Mouse (Mus musculus): ENCODE measurements around the gene Atp6v1c2. TPM values are rescaled to one million over a fixed set of nuclear protein-coding genes. Genes with fewer than 3 reads are reported as not detected.

The Atp6v1c2 gene
- polyA plus RNA-seq (2015; fragmentation: Nextera tagmentation; extraction: Ambion mirVana) = 0.09 TPM in 1 of 2 replicates, not detected in the other

DNA sequence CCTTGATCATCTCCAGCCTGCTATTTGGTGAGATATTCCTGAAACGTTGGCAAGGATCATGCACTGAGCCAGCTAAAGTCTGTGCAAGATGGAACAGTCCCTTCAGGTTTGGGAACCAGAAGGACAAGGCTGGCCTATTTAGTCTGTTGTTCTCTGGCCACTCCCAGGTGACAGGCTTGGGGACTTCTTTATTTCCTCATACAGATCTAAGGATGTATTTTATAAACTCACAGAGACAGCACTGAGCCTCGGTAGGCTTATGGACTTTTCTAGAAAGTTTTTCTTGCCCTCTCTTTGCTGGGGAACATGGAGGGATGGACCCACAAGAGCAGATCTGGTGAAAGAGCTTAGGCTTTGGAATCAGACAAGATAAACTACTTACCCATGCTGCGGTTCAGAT, at the start of gene Atp6v1c2:
Gene Atp6v1c2 (minus strand): TSS at position 101 of the 400 bp plus-strand sequence.
- H3K27ac ChIP-seq (replicated peaks) = no peak within 1 kb of the TSS
- no peak within 1 kb of the TSS for H3K9ac ChIP-seq
- no peak within 1 kb of the TSS for H3K4me2 ChIP-seq
- 63% methylated on average over 3 of the region's 3 CpGs for WGBS (ENCODE audit: insufficient replicate concordance)
- H3K27me3 ChIP-seq = peaks cover 27% of the 10 kb centered on the region
- H3K4me3 ChIP-seq (replicated peaks) = no peak within 1 kb of the TSS
- no peak for ATAC-seq (ENCODE audit: insufficient read depth)
- no peaks in the 10 kb centered on the region for H3K36me3 ChIP-seq (replicated peaks)
- peaks cover 4% of the 10 kb centered on the region; the same call in 1 of the 2 replicates for H3K4me1 ChIP-seq (replicated peaks)
- H3K9me3 ChIP-seq (replicated peaks) = no peaks in the 10 kb centered on the region

DNA sequence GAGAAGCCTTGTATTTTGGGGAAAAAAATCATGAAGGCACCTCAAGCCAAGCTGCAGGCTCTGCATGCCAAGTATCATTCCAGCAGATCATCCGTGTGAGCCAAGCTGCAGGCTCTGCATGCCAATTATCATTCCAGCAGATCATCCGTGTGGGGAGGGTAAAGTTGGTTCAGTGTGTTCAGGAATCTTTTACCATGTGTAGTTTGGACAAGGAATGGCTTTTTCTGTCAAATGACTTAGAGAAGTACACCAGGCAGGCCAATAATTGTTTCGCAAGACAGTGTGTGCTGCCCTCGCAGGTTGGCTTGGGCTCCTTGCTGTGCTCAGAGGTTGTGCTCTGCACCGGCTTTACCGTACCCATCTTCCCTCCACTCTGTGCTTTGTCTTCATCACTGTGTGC, 47.4 kb upstream of the Atp6v1c2 start:
- no peaks in the 10 kb centered on the region for H3K9me3 ChIP-seq (replicated peaks)
- H3K27ac ChIP-seq (replicated peaks) = no peak overlapping the region
- H3K4me2 ChIP-seq = no peak overlapping the region
- ATAC-seq (ENCODE audit: insufficient read depth) = no peak
- 80% methylated on average over 6 of the region's 6 CpGs for WGBS (ENCODE audit: insufficient replicate concordance)
- H3K4me1 ChIP-seq (replicated peaks) = no peaks in the 10 kb centered on the region
- peaks cover 70% of the 10 kb centered on the region for H3K36me3 ChIP-seq (replicated peaks)
- H3K4me3 ChIP-seq (replicated peaks) = no peak overlapping the region
- H3K27me3 ChIP-seq = no peaks in the 10 kb centered on the region
- H3K9ac ChIP-seq = no peak overlapping the region

DNA sequence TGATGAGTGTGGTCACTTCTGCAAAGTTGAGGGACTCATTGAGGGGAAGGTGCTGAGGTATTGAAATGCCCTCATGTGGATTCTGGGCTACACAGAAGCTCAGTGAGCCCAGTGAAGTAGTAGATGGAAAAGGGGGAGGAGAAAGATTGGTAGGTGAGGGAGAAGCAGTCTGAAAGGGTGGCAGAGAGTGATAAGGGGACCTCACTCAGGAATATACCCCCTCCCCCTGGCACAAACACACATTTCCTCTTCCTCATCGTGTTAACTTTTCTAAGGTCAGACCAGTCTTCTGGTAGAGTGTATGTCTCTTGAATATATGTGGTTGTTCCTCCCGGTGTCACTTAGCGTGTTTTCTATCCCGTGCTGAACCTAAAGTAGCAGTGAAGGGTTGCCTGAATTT, 46.1 kb upstream of the Atp6v1c2 start:
- Histone ChIP-seq H3K4me3 (replicated peaks) (no peak overlapping the region), H3K27me3 (no peaks in the 10 kb centered on the region), H3K9ac (no peak overlapping the region), H3K27ac (replicated peaks) (no peak overlapping the region), H3K4me2 (no peak overlapping the region), H3K4me1 (replicated peaks) (no peaks in the 10 kb centered on the region), H3K36me3 (replicated peaks) (peaks cover 67% of the 10 kb centered on the region), H3K9me3 (replicated peaks) (no peaks in the 10 kb centered on the region)
- WGBS (ENCODE audit: insufficient replicate concordance) = 72% methylated on average over 4 of the region's 4 CpGs
- ATAC-seq (ENCODE audit: insufficient read depth) = no peak

DNA sequence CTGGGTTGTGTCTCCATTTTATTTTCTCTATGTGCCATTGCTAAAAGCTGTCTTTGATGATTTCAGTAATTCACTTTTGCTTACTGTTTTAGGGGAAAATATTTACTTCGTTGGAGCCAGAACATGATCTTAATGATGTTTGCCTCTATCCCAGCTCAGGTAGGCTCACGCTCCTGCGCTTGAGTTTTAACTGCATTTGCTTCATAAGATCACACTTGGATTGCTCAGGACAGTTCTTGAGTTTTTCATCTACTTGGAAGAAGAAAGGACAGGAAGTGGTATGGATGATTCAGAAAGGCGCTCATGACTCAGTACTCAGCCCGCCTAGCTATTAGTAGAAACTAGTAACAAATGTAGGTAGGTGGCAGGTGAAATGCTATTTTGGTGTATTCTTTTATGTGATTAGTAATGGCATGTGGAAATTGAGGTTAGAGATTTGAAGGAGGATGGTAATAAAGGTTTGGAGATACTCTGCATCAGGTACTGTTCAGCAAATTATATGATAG, 44.4 kb upstream of the Atp6v1c2 start:
- H3K27ac ChIP-seq (replicated peaks) = no peak overlapping the region
- no peaks in the 10 kb centered on the region for H3K4me1 ChIP-seq (replicated peaks)
- H3K9me3 ChIP-seq (replicated peaks) = no peaks in the 10 kb centered on the region
- 81% methylated on average over 5 of the region's 5 CpGs for WGBS (ENCODE audit: insufficient replicate concordance)
- H3K36me3 ChIP-seq (replicated peaks) = peaks cover 66% of the 10 kb centered on the region
- H3K9ac ChIP-seq = no peak overlapping the region
- H3K4me3 ChIP-seq (replicated peaks) = no peak overlapping the region
- H3K4me2 ChIP-seq = no peak overlapping the region
- no peaks in the 10 kb centered on the region for H3K27me3 ChIP-seq
- no peak for ATAC-seq (ENCODE audit: insufficient read depth)

DNA sequence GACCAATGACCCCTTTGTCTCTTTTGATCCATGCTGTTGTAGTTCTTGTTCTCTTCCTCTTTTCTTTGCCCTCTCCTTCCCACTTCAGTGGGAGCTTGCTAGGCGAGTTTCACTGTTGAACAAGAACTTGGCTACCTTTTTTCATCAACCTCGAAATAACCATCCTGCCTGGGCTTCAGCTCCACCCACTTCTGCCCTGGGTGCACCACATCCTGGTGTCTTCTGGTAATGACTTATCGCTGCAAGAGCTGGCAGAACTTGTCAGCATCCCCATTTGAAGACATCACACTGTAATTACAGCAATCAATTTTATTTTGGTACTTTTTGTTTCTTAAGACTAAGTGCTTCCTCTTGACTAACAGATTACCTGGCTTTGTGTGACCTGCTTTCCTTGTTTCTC, 43.5 kb upstream of the Atp6v1c2 start:
- 52% methylated on average over 3 of the region's 3 CpGs for WGBS (ENCODE audit: insufficient replicate concordance)
- Histone ChIP-seq H3K4me1 (replicated peaks) (no peaks in the 10 kb centered on the region), H3K4me2 (no peak overlapping the region), H3K27ac (replicated peaks) (no peak overlapping the region), H3K4me3 (replicated peaks) (no peak overlapping the region), H3K9ac (no peak overlapping the region), H3K9me3 (replicated peaks) (no peaks in the 10 kb centered on the region), H3K27me3 (no peaks in the 10 kb centered on the region), H3K36me3 (replicated peaks) (peaks cover 71% of the 10 kb centered on the region)
- ATAC-seq (ENCODE audit: insufficient read depth) = no peak

DNA sequence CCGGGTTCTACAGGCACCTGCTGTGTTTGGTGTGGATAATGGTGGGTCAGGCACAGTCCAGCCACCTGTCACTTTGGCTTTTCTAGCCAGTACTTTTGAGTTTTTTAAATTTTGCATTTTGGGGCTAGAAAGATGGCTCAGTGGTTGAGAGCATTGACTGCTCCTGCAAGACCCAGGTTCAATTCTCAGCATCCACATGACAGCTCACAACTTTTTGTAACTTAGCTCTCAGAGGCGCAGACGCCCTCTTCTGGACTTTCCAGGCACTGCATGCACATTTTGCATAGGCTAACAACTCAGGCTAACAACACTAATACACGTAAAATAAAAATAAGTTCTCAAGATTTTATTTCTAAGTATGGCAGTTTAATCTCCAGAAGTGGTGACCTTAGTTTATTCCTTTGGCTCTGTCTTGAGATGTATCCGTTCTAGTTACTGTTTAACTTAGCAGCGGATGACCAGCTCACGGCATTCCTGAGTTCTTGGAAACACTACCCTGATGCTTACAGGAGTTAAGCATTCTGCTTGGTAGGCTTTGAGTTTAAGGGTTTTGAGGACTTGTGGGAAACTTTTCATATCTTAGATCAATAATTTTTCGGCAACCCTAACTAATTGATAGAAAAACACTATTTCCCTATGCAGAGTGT, 42.6 kb upstream of the Atp6v1c2 start:
- 70% methylated on average over 8 of the region's 8 CpGs for WGBS (ENCODE audit: insufficient replicate concordance)
- H3K4me2 ChIP-seq = no peak overlapping the region
- H3K27ac ChIP-seq (replicated peaks) = no peak overlapping the region
- no peaks in the 10 kb centered on the region for H3K4me1 ChIP-seq (replicated peaks)
- H3K9ac ChIP-seq = no peak overlapping the region
- H3K36me3 ChIP-seq (replicated peaks) = peaks cover 74% of the 10 kb centered on the region
- no peak overlapping the region for H3K4me3 ChIP-seq (replicated peaks)
- no peak for ATAC-seq (ENCODE audit: insufficient read depth)
- no peaks in the 10 kb centered on the region for H3K27me3 ChIP-seq
- no peaks in the 10 kb centered on the region for H3K9me3 ChIP-seq (replicated peaks)

DNA sequence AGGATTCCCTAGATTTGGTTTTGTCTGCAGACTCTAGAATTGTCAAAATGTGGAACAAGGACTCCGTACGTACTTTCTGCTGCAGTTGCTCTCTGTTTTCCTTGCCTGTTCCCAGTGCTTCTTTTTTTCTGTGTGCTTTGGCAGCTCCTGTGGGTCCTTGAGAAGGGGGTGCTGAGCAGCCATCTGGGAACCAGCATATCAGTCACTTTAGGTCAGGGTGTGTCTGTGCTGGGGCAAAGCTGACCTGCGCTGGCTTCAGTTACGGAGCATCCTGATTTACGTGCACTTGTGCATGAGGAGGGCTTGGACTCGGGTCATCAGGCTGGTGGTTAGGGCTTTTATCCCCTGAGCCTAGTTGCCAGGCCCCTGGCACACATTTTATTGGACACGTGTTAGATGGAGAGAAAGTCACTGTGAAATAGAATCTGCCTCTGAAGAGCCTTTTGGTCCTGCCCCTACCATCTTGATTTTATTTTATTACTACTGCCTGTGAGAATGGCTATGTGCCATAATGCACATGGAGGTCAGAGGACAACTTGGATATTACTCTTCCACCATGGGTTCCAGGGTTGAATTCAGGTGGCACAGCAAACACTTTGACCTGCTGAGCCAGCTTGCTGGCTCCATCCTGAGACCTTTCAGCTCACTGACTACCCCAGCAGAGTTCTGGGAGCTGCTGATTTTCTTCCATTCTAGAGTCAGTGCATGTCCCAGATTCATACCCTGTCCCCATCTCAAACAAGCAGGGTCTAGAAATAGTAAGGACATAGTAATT, 40.6 kb upstream of the Atp6v1c2 start:
- Histone ChIP-seq H3K9ac (no peak overlapping the region), H3K4me1 (replicated peaks) (no peaks in the 10 kb centered on the region), H3K9me3 (replicated peaks) (no peaks in the 10 kb centered on the region), H3K27ac (replicated peaks) (no peak overlapping the region), H3K36me3 (replicated peaks) (peaks cover 61% of the 10 kb centered on the region), H3K4me2 (no peak overlapping the region), H3K4me3 (replicated peaks) (no peak overlapping the region), H3K27me3 (no peaks in the 10 kb centered on the region)
- ATAC-seq (ENCODE audit: insufficient read depth) = no peak
- 82% methylated on average over 7 of the region's 7 CpGs for WGBS (ENCODE audit: insufficient replicate concordance)

DNA sequence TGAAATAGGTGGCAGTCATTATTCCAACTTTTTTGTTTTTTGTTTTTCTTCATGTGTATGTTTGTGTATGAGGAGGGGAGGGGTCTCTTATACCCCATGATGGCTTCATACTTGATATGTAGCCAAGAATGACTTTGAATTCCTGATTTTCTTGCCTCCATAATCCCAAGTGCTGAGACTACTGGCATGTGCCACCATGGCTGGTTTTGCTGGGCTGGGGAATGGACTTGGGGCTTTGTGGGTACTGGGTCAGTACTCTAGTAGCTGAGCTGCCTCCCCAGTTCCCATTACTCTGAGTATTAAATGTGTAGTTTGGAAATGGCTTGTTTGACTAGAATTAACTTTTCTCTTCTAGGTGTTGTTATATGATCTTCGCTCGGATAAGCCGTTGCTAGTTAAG, 40.0 kb upstream of the Atp6v1c2 start:
- Histone ChIP-seq H3K9me3 (replicated peaks) (no peaks in the 10 kb centered on the region), H3K4me1 (replicated peaks) (no peaks in the 10 kb centered on the region), H3K27ac (replicated peaks) (no peak overlapping the region), H3K4me2 (no peak overlapping the region), H3K27me3 (no peaks in the 10 kb centered on the region), H3K9ac (no peak overlapping the region), H3K36me3 (replicated peaks) (peaks cover 65% of the 10 kb centered on the region), H3K4me3 (replicated peaks) (no peak overlapping the region)
- WGBS (ENCODE audit: insufficient replicate concordance) = 81% methylated on average over 3 of the region's 3 CpGs
- no peak for ATAC-seq (ENCODE audit: insufficient read depth)

DNA sequence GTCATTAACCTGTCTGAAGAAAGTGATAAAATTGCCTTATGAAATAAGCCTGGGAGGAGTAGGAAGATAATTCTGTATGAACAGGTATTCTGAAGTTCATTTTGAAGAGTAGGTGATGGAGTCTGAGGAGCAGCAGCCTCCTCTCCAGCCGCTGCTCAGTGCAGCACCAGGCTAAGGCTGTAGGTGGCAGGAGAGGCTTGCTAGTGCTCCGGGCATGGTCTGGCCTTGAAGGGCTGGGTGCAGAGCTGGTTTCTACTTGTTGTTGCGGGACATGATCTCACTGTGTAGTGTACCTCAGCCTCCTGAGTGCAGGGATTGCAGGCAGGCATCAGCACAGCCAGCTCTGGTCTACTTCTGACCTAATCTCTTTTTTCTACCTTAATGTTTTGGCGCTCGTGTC, 37.8 kb upstream of the Atp6v1c2 start:
- H3K4me3 ChIP-seq (replicated peaks) = no peak overlapping the region
- H3K27me3 ChIP-seq = no peaks in the 10 kb centered on the region
- H3K27ac ChIP-seq (replicated peaks) = no peak overlapping the region
- no peaks in the 10 kb centered on the region for H3K4me1 ChIP-seq (replicated peaks)
- peaks cover 65% of the 10 kb centered on the region for H3K36me3 ChIP-seq (replicated peaks)
- H3K9me3 ChIP-seq (replicated peaks) = no peaks in the 10 kb centered on the region
- WGBS (ENCODE audit: insufficient replicate concordance) = 59% methylated on average over 5 of the region's 5 CpGs
- no peak overlapping the region for H3K9ac ChIP-seq
- peak; percentile 42; the same call in 1 of the 2 replicates for ATAC-seq (ENCODE audit: insufficient read depth)
- H3K4me2 ChIP-seq = no peak overlapping the region

DNA sequence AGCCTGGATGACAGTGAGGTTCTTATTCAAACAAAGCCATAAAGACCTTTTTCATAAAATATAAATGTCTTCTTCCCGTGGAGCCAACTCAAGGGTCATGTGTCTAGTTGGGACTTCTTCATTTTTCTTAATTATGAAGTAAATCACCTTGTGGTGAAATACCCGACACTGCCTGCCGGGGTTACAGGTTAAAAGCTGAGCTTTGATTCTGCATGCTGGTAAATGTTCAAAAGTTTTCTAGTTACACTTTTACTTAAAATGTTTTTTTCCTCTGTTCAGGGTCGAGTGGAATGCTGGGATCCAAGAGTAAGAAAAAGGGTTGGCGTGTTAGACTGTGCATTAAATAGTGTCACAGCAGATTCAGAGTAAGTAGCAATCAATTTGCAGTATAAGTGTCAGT, 33.2 kb upstream of the Atp6v1c2 start:
- Histone ChIP-seq H3K9me3 (replicated peaks) (no peaks in the 10 kb centered on the region), H3K36me3 (replicated peaks) (peaks cover 68% of the 10 kb centered on the region), H3K9ac (no peak overlapping the region), H3K27me3 (no peaks in the 10 kb centered on the region), H3K27ac (replicated peaks) (no peak overlapping the region), H3K4me3 (replicated peaks) (no peak overlapping the region), H3K4me1 (replicated peaks) (no peaks in the 10 kb centered on the region), H3K4me2 (no peak overlapping the region)
- whole genome bisulfite sequencing (ENCODE audit: insufficient replicate concordance) = 72% methylated on average over 5 of the region's 5 CpGs
- ATAC-seq (ENCODE audit: insufficient read depth) = no peak

DNA sequence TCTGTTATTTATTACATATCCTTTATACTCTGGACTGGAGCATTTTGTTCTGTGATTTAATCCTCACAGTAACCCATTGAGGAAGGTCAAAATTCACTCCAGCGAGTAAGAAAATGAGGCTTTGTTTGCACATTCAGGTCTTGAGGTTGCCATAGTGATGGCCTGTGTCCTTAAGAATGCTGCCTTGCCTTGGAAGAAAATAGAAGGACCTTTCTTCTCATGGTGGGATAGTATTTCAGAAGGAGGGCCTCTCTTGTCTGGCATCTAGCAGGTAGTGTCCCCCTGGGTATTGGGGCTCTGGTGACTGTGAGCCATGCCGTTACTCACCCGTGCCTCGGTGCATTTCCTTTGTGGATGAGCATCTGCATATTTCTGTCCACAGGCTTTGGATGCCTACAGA, 31.5 kb upstream of the Atp6v1c2 start:
- Histone ChIP-seq H3K4me3 (replicated peaks) (no peak overlapping the region), H3K9ac (no peak overlapping the region), H3K9me3 (replicated peaks) (no peaks in the 10 kb centered on the region), H3K4me2 (no peak overlapping the region), H3K4me1 (replicated peaks) (no peaks in the 10 kb centered on the region), H3K27ac (replicated peaks) (no peak overlapping the region), H3K27me3 (no peaks in the 10 kb centered on the region), H3K36me3 (replicated peaks) (peaks cover 73% of the 10 kb centered on the region)
- ATAC-seq (ENCODE audit: insufficient read depth) = no peak
- 79% methylated on average over 4 of the region's 4 CpGs for WGBS (ENCODE audit: insufficient replicate concordance)
